Mouse (Mus musculus): ENCODE measurements around the gene Hist1h4c. TPM values are rescaled to one million over a fixed set of nuclear protein-coding genes. Genes with fewer than 3 reads are reported as not detected.
"Not testable (repeated sequence)": the region's sequence is repeated elsewhere in the genome, so short reads cannot be mapped to it uniquely, and the experiment has no call there.

Hist1h4c gene
- polyA plus RNA-seq (2015; fragmentation: Nextera tagmentation; extraction: Ambion mirVana), result 2.7 and 2.8 TPM in 2 replicates

GRCm38 (mm10) chr13:23698300-23698693 lies at the start of gene Hist1h4c:
Gene Hist1h4c, minus strand, starts transcription at chr13:23698454.
- ATAC-seq (ENCODE audit: low FRiP score), result peak; percentile 96
- H3K4me1 ChIP-seq, result peaks cover 14% of the 10 kb centered on the region; the same call in 1 of the 2 replicates
- WGBS, result 0% methylated on average over 19 of the region's 22 CpGs

GRCm38 (mm10) chr13:23747892-23748288 lies 49.6 kb upstream of the Hist1h4c start:
- no peaks in the 10 kb centered on the region for H3K36me3 ChIP-seq
- H3K27ac ChIP-seq (replicated peaks), result no peak overlapping the region
- H3K4me1 ChIP-seq, result peaks cover 25% of the 10 kb centered on the region
- no peak overlapping the region for H3K9ac ChIP-seq (replicated peaks)
- no peaks in the 10 kb centered on the region for H3K9me3 ChIP-seq (replicated peaks)
- 2% methylated on average over 4 of the region's 4 CpGs for WGBS
- H3K4me2 ChIP-seq, result no peak overlapping the region
- no peak overlapping the region for H3K4me3 ChIP-seq (replicated peaks)
- no peaks in the 10 kb centered on the region for H3K27me3 ChIP-seq (replicated peaks)
- no peak for ATAC-seq (ENCODE audit: low FRiP score)

More at GRCm38 (mm10) chr13:23698300-23698693, at the start of gene Hist1h4c:
- Histone ChIP-seq H3K4me2 (peak within 1 kb of the TSS; percentile 60), H3K4me3 (replicated peaks) (peak within 1 kb of the TSS; percentile 40), H3K9ac (replicated peaks) (peak within 1 kb of the TSS; percentile 47), H3K9me3 (replicated peaks) (no peaks in the 10 kb centered on the region), H3K27me3 (replicated peaks) (no peaks in the 10 kb centered on the region), H3K27ac (replicated peaks) (peak within 1 kb of the TSS; percentile 79), H3K36me3 (no peaks in the 10 kb centered on the region)

- H3K9ac ChIP-seq (replicated peaks), result 0 out of 2 replicates have a peak overlapping the region, but pooled peaks have one; percentile 29
- H3K27ac ChIP-seq (replicated peaks), result peak overlapping the region; percentile 96
- peaks cover 22% of the 10 kb centered on the region for H3K4me1 ChIP-seq
- ATAC-seq (ENCODE audit: low FRiP score), result peak; percentile 16; the same call in 1 of the 2 replicates
- no peaks in the 10 kb centered on the region for H3K27me3 ChIP-seq (replicated peaks)
- WGBS, result 3% methylated on average over 10 of the region's 13 CpGs
- no peaks in the 10 kb centered on the region for H3K36me3 ChIP-seq
- H3K9me3 ChIP-seq (replicated peaks), result no peaks in the 10 kb centered on the region
- H3K4me2 ChIP-seq, result peak overlapping the region; percentile 81
- peak overlapping the region; percentile 46 for H3K4me3 ChIP-seq (replicated peaks)
These were observed 49.0 kb upstream of the Hist1h4c start for GRCm38 (mm10) chr13:23747081-23747891.

GRCm38 (mm10) chr13:23746201-23747080 lies 48.2 kb upstream of the Hist1h4c start, which contains the start of gene Hist1h2bb:
Gene Hist1h2bb, plus strand, starts transcription at chr13:23746734.
- H3K9ac ChIP-seq (replicated peaks), result peak within 1 kb of the TSS; percentile 51
- H3K27me3 ChIP-seq (replicated peaks); H3K36me3 ChIP-seq; H3K9me3 ChIP-seq (replicated peaks): not testable (repeated sequence)
- peak within 1 kb of the TSS; percentile 81 for H3K4me2 ChIP-seq
- WGBS, result under 1% methylated on average over 42 of the region's 58 CpGs
- H3K4me1 ChIP-seq, result peaks cover 18% of the 10 kb centered on the region
- peak; percentile 93 for ATAC-seq (ENCODE audit: low FRiP score)
- peak within 1 kb of the TSS; percentile 46 for H3K4me3 ChIP-seq (replicated peaks)
- H3K27ac ChIP-seq (replicated peaks), result peak within 1 kb of the TSS; percentile 96

- 1% methylated on average over 27 of the region's 28 CpGs for WGBS
- H3K4me1 ChIP-seq, result peaks cover 16% of the 10 kb centered on the region
These were observed 47.3 kb upstream of the Hist1h4c start, which contains the start of gene Hist1h3c for GRCm38 (mm10) chr13:23745381-23746161. Gene Hist1h3c, minus strand, starts transcription at chr13:23745602.

GRCm38 (mm10) chr13:23744421-23745380 lies 46.4 kb upstream of the Hist1h4c start:
- no peaks in the 10 kb centered on the region for H3K36me3 ChIP-seq
- no peaks in the 10 kb centered on the region for H3K27me3 ChIP-seq (replicated peaks)
- no peak overlapping the region for H3K9ac ChIP-seq (replicated peaks)
- no peaks in the 10 kb centered on the region for H3K9me3 ChIP-seq (replicated peaks)
- H3K27ac ChIP-seq (replicated peaks), result no peak overlapping the region
- peak overlapping the region; percentile 46 for H3K4me3 ChIP-seq (replicated peaks)
- H3K4me1 ChIP-seq, result peaks cover 23% of the 10 kb centered on the region
- peak overlapping the region; percentile 81 for H3K4me2 ChIP-seq
- no peak for ATAC-seq (ENCODE audit: low FRiP score)
- WGBS, result 1% methylated on average over 23 of the region's 36 CpGs

More at GRCm38 (mm10) chr13:23745381-23746161, 47.3 kb upstream of the Hist1h4c start, which contains the start of gene Hist1h3c:
- Histone ChIP-seq H3K27ac (replicated peaks) (peak within 1 kb of the TSS; percentile 96), H3K36me3 (no peaks in the 10 kb centered on the region), H3K9me3 (replicated peaks) (no peaks in the 10 kb centered on the region), H3K4me3 (replicated peaks) (peak within 1 kb of the TSS; percentile 46), H3K4me2 (peak within 1 kb of the TSS; percentile 81), H3K27me3 (replicated peaks) (no peaks in the 10 kb centered on the region), H3K9ac (replicated peaks) (peak within 1 kb of the TSS; percentile 51)
- peak; percentile 81 for ATAC-seq (ENCODE audit: low FRiP score)

GRCm38 (mm10) chr13:23743963-23744362 lies 45.7 kb upstream of the Hist1h4c start:
- Histone ChIP-seq H3K4me3 (replicated peaks) (no peak overlapping the region), H3K4me2 (no peak overlapping the region), H3K9me3 (replicated peaks) (no peaks in the 10 kb centered on the region), H3K4me1 (peaks cover 31% of the 10 kb centered on the region), H3K36me3 (no peaks in the 10 kb centered on the region), H3K27me3 (replicated peaks) (no peaks in the 10 kb centered on the region), H3K27ac (replicated peaks) (no peak overlapping the region), H3K9ac (replicated peaks) (no peak overlapping the region)
- 52% methylated on average over 4 of the region's 4 CpGs for WGBS
- ATAC-seq (ENCODE audit: low FRiP score), result no peak

GRCm38 (mm10) chr13:23743215-23743614 lies 45.0 kb upstream of the Hist1h4c start:
- H3K4me2 ChIP-seq, result no peak overlapping the region
- peaks cover 32% of the 10 kb centered on the region for H3K4me1 ChIP-seq
- no peaks in the 10 kb centered on the region for H3K9me3 ChIP-seq (replicated peaks)
- H3K27ac ChIP-seq (replicated peaks), result no peak overlapping the region
- H3K9ac ChIP-seq (replicated peaks), result no peak overlapping the region; the same call in 1 of the 2 replicates
- ATAC-seq (ENCODE audit: low FRiP score), result no peak
- no peak overlapping the region for H3K4me3 ChIP-seq (replicated peaks)
- H3K36me3 ChIP-seq, result no peaks in the 10 kb centered on the region
- no peaks in the 10 kb centered on the region for H3K27me3 ChIP-seq (replicated peaks)
- 84% methylated on average over 5 of the region's 5 CpGs for WGBS

- Histone ChIP-seq H3K27me3 (replicated peaks) (no peaks in the 10 kb centered on the region), H3K9me3 (replicated peaks) (no peaks in the 10 kb centered on the region)
- no peak for ATAC-seq (ENCODE audit: low FRiP score)
These were observed 43.8 kb upstream of the Hist1h4c start for GRCm38 (mm10) chr13:23742007-23742406.

GRCm38 (mm10) chr13:23740910-23741309 lies 42.7 kb upstream of the Hist1h4c start:
- Histone ChIP-seq H3K4me2 (peak overlapping the region; percentile 100; the same call in 1 of the 2 replicates), H3K27ac (replicated peaks) (no peak overlapping the region), H3K36me3 (no peaks in the 10 kb centered on the region), H3K4me1 (peaks cover 25% of the 10 kb centered on the region), H3K27me3 (replicated peaks) (no peaks in the 10 kb centered on the region), H3K9ac (replicated peaks) (no peak overlapping the region), H3K4me3 (replicated peaks) (no peak overlapping the region), H3K9me3 (replicated peaks) (no peaks in the 10 kb centered on the region)
- 65% methylated on average over 5 of the region's 5 CpGs for WGBS
- ATAC-seq (ENCODE audit: low FRiP score), result no peak

More at GRCm38 (mm10) chr13:23742007-23742406, 43.8 kb upstream of the Hist1h4c start:
- no peaks in the 10 kb centered on the region for H3K36me3 ChIP-seq
- H3K27ac ChIP-seq (replicated peaks), result no peak overlapping the region
- no peak overlapping the region for H3K9ac ChIP-seq (replicated peaks)
- no peak overlapping the region for H3K4me2 ChIP-seq
- peaks cover 27% of the 10 kb centered on the region for H3K4me1 ChIP-seq
- no peak overlapping the region for H3K4me3 ChIP-seq (replicated peaks)
